Mouse (Mus musculus): ENCODE results near the gene Plcg1.

Plcg1 gene

DNA sequence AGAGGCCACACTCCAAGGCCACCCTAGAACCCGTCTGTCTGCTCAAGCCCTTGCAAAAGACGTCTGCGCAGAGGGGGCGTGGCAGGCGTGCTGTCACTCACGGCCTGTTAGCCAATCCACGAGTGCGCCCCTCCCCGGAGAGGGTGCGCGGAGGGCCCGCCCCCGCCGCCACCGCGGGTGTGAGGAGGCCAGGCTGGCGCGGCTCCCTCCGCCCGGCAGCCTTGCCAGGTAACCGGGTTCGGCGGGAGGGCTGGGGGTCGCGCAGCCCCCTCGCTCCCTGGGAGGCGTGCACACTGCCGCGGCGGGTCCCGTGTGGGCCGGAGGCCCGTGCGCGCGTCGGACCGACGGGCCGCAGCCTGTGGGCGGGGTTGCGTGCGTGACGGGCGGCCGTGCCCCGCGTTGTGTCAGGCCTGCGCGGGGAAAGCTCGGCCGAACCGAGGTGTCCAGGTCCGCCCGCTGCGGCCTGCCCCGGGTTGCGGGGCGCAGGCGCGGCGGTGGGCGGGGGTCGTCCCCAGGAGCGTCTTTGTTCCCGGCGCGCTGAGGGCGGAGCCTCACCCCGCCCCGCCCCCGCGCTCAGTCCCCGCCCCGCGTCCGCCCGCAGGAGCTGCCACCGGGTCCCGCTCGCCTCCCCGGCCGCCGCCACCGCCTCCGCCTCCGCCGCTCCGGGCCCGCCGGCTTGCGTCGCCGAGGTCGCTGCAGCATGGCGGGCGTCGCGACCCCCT, at the start of gene Plcg1:
Plcg1 (plus strand) TSS at position 184 of the 722 bp plus-strand sequence.
- DNase-seq (ENCODE audit: extremely low spot score): peak; percentile 93

DNA sequence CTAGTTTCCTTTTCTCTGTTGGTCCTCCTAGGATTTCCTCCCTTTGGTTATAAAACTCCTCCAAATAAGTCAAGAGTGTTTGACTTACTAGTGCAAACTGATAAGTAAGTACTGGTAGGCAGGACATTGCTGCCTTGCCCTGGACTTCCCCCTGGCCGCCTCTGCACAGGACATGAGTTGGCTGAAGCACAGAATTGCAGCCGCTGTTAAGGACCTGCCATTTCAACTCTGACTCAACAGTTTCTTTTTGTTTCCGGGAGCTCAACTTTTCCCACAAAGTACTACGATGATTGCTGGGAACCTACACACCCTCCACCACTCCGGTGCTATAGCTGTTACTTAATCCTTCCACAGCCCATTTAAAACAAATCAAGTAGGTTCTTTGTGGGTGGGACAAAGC, 30.8 kb upstream of the Plcg1 start:
- no peak for DNase-seq (ENCODE audit: extremely low spot score)

- DNase-seq (ENCODE audit: extremely low spot score): no peak
Measured at GRCm38 (mm10) chr2:160701603-160702002, 29.5 kb upstream of the Plcg1 start.

DNA sequence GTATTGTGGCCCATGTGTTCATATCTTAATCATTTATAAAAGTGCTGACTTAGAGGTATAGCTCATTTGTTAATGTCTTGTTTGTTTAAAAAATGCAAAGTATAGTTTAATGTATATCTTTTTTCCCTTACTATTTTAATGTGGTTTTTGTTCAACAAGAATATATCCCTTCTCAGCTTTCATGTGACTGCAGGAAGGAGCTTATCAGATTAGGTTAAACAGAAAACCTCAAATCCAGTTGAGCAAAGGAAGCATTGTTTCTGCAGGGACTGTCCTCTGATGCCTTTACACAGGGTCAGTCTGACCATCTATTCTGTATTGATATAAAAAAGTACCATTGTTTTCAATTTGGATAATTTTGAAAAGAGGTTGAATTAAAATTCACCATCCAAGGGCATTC, 28.3 kb upstream of the Plcg1 start:
- no peak for DNase-seq (ENCODE audit: extremely low spot score)

DNA sequence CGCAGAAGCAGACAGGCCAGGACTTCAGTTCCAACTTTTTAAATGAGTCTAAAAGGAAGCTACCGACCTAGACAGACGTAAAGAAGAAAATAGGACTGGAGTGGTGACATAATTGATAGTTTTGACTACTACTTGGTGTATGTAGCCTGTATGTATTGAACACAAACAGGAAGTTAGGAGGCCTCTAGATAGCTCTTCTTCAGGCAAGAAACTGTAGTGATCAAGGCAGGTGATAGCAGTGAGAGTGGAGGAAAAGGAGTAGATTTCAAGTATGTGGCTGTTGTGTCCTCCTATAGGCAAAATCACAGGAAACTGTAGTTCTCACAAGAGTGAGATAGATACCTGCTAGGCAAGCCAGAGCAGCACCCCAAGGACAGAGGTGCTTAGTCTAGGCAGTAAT, 23.4 kb upstream of the Plcg1 start:
- no peak for DNase-seq (ENCODE audit: extremely low spot score)

DNA sequence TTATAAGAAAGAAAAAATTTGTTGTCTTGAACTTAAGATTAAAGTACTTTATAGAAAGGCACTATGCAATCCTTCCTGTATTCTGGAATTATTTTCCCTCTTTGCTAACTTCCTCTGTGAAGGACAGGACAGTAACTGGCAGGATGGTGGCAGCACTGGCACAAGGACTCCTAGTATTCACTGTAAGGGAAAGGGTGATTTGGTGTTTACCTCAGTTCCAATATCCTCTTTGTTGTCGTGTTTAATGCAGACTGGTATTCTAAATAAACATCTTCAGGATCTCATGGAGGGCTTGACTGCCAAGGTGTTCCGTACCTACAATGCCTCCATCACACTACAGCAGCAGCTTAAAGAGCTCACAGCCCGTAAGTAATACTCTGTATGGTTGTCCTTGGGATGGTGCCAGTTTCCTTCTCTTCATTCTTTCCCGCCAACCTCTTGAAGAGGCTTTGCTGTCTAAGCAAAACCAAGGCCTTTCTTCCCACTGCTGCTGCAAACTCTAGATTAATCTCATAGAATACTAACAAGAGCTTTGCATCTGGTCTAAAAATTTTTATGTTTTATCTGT, 15.6 kb upstream of the Plcg1 start:
- DNase-seq (ENCODE audit: extremely low spot score): no peak

- DNase-seq (ENCODE audit: extremely low spot score): no peak
Measured at GRCm38 (mm10) chr2:160717269-160717668, 13.8 kb upstream of the Plcg1 start.

DNA sequence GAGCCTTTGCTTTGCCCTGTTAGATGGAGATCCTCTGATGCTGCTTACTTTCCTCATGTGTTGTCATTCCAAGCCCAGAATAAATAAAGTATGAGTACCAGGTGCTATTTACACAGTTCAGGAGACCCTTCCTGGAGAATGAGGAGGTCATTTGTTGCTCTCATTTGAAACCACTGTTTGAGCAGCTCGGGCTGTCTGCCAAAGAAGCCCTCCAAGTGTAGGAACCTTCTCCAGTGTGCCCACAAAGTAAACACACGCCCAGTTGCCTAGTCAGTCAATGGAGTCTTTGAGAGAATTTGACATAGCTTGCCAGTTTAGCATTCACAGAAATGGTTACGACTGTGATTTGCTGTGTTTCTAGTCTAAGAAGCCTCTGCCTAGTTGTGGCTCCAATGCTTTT, 12.3 kb upstream of the Plcg1 start:
- DNase-seq (ENCODE audit: extremely low spot score): no peak

- no peak for DNase-seq (ENCODE audit: extremely low spot score)
Measured at GRCm38 (mm10) chr2:160722714-160723113, 8.4 kb upstream of the Plcg1 start.

DNA sequence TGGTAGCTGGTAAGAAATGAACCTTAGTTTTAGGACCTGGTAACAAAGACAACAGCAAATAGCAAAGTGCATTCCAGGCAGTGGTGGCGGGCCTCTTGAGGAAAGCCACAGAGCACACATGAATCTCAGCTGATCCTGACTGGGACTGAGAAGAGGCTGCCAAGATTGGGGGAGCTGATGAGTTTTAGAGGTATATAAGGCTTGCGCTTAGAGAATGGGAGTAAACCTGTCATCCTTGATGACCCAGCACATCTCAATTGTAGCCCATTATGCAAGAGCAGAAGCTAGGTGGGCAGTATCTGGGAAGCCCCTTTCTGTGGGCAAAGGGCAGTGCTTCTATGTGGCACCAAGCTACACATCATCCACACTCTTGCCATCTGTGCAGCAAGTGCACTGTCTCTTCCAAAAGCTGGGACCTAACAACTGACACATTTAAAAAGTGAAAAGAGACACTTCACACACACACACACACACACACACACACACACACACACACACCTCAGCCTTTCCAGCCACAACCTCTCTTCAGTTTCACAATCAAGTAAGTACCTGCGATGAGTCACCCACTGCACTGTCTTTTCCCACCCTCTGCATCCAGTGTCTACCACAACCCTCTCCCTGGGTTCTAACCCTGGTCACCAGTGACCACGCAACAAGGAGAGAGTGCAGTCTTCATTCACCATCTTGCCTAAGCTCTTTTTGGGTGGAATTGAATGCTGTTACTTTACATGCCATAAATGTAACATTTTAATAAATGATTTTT, 7.3 kb upstream of the Plcg1 start:
- no peak for DNase-seq (ENCODE audit: extremely low spot score)

GRCm38 (mm10) chr2:160724536-160724935, 6.6 kb upstream of the Plcg1 start:
- DNase-seq (ENCODE audit: extremely low spot score): no peak

- DNase-seq (ENCODE audit: extremely low spot score): no peak
Measured at GRCm38 (mm10) chr2:160725877-160726864, 4.9 kb upstream of the Plcg1 start.

- DNase-seq (ENCODE audit: extremely low spot score): no peak
Measured at GRCm38 (mm10) chr2:160728972-160729371, 2.1 kb upstream of the Plcg1 start.

GRCm38 (mm10) chr2:160729436-160729835, 1.7 kb upstream of the Plcg1 start:
- no peak for DNase-seq (ENCODE audit: extremely low spot score)

- DNase-seq (ENCODE audit: extremely low spot score): no peak
Measured at GRCm38 (mm10) chr2:160729851-160730796, 976 bp upstream of the Plcg1 start.

- DNase-seq (ENCODE audit: extremely low spot score): no peak
Measured at GRCm38 (mm10) chr2:160730797-160731116, 343 bp upstream of the Plcg1 start.

DNA sequence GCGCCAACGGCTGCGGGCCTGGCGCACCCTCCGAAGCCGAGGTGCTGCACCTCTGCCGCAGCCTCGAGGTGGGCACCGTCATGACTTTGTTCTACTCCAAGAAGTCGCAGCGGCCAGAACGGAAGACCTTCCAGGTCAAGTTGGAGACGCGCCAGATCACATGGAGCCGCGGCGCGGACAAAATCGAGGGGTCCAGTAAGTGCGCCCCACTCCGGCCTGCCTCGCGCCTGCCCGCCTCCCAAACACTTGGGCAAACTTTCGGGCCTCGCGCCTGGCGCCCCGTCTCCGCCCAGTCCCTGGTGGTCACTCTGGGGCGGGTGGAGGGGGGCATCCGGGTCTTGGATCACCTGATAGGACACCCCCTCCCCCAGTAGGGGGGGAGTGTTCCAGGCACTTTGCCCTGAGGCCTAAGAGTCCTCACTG, 750 bp downstream of the Plcg1 start:
- DNase-seq (ENCODE audit: extremely low spot score): peak; percentile 73

GRCm38 (mm10) chr2:160732420-160732995, 1.4 kb downstream of the Plcg1 start:
- DNase-seq (ENCODE audit: extremely low spot score): no peak

GRCm38 (mm10) chr2:160733131-160733531, 2.0 kb downstream of the Plcg1 start:
- DNase-seq (ENCODE audit: extremely low spot score): no peak

- DNase-seq (ENCODE audit: extremely low spot score): no peak
Measured at GRCm38 (mm10) chr2:160734331-160734730, 3.2 kb downstream of the Plcg1 start.
